Mouse (Mus musculus): ENCODE data around the gene Qrich2. TPM values are rescaled to one million over a fixed set of nuclear protein-coding genes. Genes with fewer than 3 reads are reported as not detected.

The Qrich2 gene
- total and polyA plus RNA-seq, 3 experiments = 0.29 to 0.38 (median 0.32) TPM

DNA sequence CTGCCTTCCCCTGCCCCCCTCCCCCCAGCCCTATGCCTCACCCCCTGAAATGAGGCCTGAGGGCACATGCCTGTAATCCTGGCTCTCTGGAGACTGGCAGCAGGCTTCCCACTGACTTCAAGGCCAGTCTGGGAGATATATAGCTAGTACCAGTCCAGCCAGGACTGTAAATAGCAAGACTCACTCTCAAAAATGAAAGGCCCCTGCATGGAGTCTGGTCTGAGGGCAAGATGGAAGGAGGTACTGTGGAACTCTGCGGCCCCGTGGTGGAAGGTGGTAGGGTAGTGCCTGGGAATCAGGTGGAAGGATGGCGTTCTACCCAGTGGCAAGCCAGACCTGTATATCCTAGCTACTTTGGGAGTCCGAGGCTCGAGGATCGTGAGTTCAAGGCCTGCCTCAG is 22.1 kb downstream of the Qrich2 start:
- DNase-seq (ENCODE audit: extremely low read depth) = no peak
- peaks cover 1% of the 10 kb centered on the region for H3K9me3 ChIP-seq (replicated peaks; ENCODE audit: low read length)
- no peaks in the 10 kb centered on the region for H3K79me2 ChIP-seq (replicated peaks; ENCODE audit: control insufficient read depth, extremely low read depth, insufficient read depth, poor library complexity, severe bottlenecking)
- no peaks in the 10 kb centered on the region for H3K27me3 ChIP-seq (replicated peaks)
- H3K4me3 ChIP-seq (replicated peaks in 1 of 3; ENCODE audit: low read depth in 2 of 3, low read length in 2 of 3, poor library complexity in 1 of 3) = no peak overlapping the region
- H3K27ac ChIP-seq (ENCODE audit: insufficient read depth, low read depth) = no peak overlapping the region
- H3K4me1 ChIP-seq (ENCODE audit: control insufficient read depth in 1 of 2, insufficient read depth in 2 of 2) = peaks cover 67 to 73% of the 10 kb centered on the region in 2 experiments
- in situ Hi-C loops (cut with MboI; ENCODE audit: low pct_ligation_motif_present, low pct_unique_long_range_greater_than_20kb, low sequenced_read_pairs) (loop anchor here (5.0 kb wide), 1 partner anchor 42 kb away; no protein-coding TSS in a partner anchor), dilution Hi-C loops (cut with MboI; ENCODE audit: extremely low pct_ligation_motif_present, extremely low pct_unique_long_range_greater_than_20kb, low sequenced_read_pairs) (no loop called here)
- no peak overlapping the region for H3K4me2 ChIP-seq (ENCODE audit: insufficient read depth, low read depth, poor library complexity, severe bottlenecking)
- no peak for TF ChIP-seq UBTF (IDR thresholded peaks at IDR 0.05; ENCODE audit: low read depth, low read length)
- peaks cover 6 to 25% of the 10 kb centered on the region in 2 experiments for H3K36me3 ChIP-seq (replicated peaks in 1 of 2; ENCODE audit: control insufficient read depth in 1 of 2, insufficient read depth in 1 of 2, low read length in 1 of 2)
- H3K9ac ChIP-seq (ENCODE audit: insufficient read depth, low read depth) = no peak overlapping the region

- H3K27ac ChIP-seq (ENCODE audit: insufficient read depth, low read depth) = 0 out of 2 replicates have a peak overlapping the region, but pooled peaks have one; percentile 6
- H3K27me3 ChIP-seq (replicated peaks) = no peaks in the 10 kb centered on the region
- peaks cover 68 to 75% of the 10 kb centered on the region in 2 experiments for H3K4me1 ChIP-seq (ENCODE audit: control insufficient read depth in 1 of 2, insufficient read depth in 2 of 2)
- no peaks in the 10 kb centered on the region for H3K79me2 ChIP-seq (replicated peaks; ENCODE audit: control insufficient read depth, extremely low read depth, insufficient read depth, poor library complexity, severe bottlenecking)
- H3K9ac ChIP-seq (ENCODE audit: insufficient read depth, low read depth) = no peak overlapping the region
- H3K4me2 ChIP-seq (ENCODE audit: insufficient read depth, low read depth, poor library complexity, severe bottlenecking) = no peak overlapping the region
- no peaks in the 10 kb centered on the region for H3K9me3 ChIP-seq (replicated peaks; ENCODE audit: low read length)
- H3K4me3 ChIP-seq (replicated peaks in 1 of 3; ENCODE audit: low read depth in 2 of 3, low read length in 2 of 3, poor library complexity in 1 of 3) = no peak overlapping the region
- in situ Hi-C loops (cut with MboI; ENCODE audit: low pct_ligation_motif_present, low pct_unique_long_range_greater_than_20kb, low sequenced_read_pairs) (loop anchor here (5.0 kb wide), 1 partner anchor 41 kb away; no protein-coding TSS in a partner anchor), dilution Hi-C loops (cut with MboI; ENCODE audit: extremely low pct_ligation_motif_present, extremely low pct_unique_long_range_greater_than_20kb, low sequenced_read_pairs) (no loop called here)
- TF ChIP-seq ZNF384 (IDR thresholded peaks at IDR 0.05; ENCODE audit: low read depth, low read length) = no peak
- no peak for TF ChIP-seq MAFK (IDR thresholded peaks at IDR 0.05; ENCODE audit: insufficient replicate concordance, low read length)
- no peak for TF ChIP-seq ZC3H11A (IDR thresholded peaks at IDR 0.05; ENCODE audit: low read depth, low read length)
- no peak for TF ChIP-seq NRF1 (IDR thresholded peaks at IDR 0.05; ENCODE audit: low read depth, low read length)
- TF ChIP-seq POLR2AphosphoS2 (IDR thresholded peaks at IDR 0.05; ENCODE audit: low read depth, low read length) = no peak
- no peak for DNase-seq (ENCODE audit: extremely low read depth)
- peaks cover 6 to 27% of the 10 kb centered on the region in 2 experiments for H3K36me3 ChIP-seq (replicated peaks in 1 of 2; ENCODE audit: control insufficient read depth in 1 of 2, insufficient read depth in 1 of 2, low read length in 1 of 2)
Observed at GRCm38 (mm10) chr11:116443311-116443710, 22.7 kb downstream of the Qrich2 start.

- TF ChIP-seq USF2 (conservative IDR thresholded peaks at IDR 0.05; ENCODE audit: low read depth, low read length) = no peak
- no peak for TF ChIP-seq BHLHE40 (IDR thresholded peaks at IDR 0.05; ENCODE audit: low read depth, low read length)
- Histone ChIP-seq H3K4me2 (ENCODE audit: insufficient read depth, low read depth, poor library complexity, severe bottlenecking) (no peak overlapping the region), H3K79me2 (replicated peaks; ENCODE audit: control insufficient read depth, extremely low read depth, insufficient read depth, poor library complexity, severe bottlenecking) (0 out of 2 replicates have a peak, but pooled peaks cover under 1% of the 10 kb centered on the region)
Observed at GRCm38 (mm10) chr11:116442867-116443177, 23.2 kb downstream of the Qrich2 start.

More at GRCm38 (mm10) chr11:116442867-116443177, 23.2 kb downstream of the Qrich2 start:
- no peaks in the 10 kb centered on the region for H3K9me3 ChIP-seq (replicated peaks; ENCODE audit: low read length)
- H3K4me3 ChIP-seq (replicated peaks in 1 of 3; ENCODE audit: low read depth in 2 of 3, low read length in 2 of 3, poor library complexity in 1 of 3) = no peak overlapping the region
- H3K27ac ChIP-seq (ENCODE audit: insufficient read depth, low read depth) = peak overlapping the region; percentile 12; the same call in 1 of the 2 replicates
- dilution Hi-C loops (cut with MboI; ENCODE audit: extremely low pct_ligation_motif_present, extremely low pct_unique_long_range_greater_than_20kb, low sequenced_read_pairs) = no loop called here
- peaks cover 64 to 76% of the 10 kb centered on the region in 2 experiments for H3K4me1 ChIP-seq (ENCODE audit: control insufficient read depth in 1 of 2, insufficient read depth in 2 of 2)
- peaks cover 7 to 27% of the 10 kb centered on the region in 2 experiments for H3K36me3 ChIP-seq (replicated peaks in 1 of 2; ENCODE audit: control insufficient read depth in 1 of 2, insufficient read depth in 1 of 2, low read length in 1 of 2)
- H3K27me3 ChIP-seq (replicated peaks) = no peaks in the 10 kb centered on the region
- H3K9ac ChIP-seq (ENCODE audit: insufficient read depth, low read depth) = no peak overlapping the region
- DNase-seq (ENCODE audit: extremely low read depth) = no peak
- in situ Hi-C loops (cut with MboI; ENCODE audit: low pct_ligation_motif_present, low pct_unique_long_range_greater_than_20kb, low sequenced_read_pairs) = loop anchor here (5.0 kb wide), 1 partner anchor 41 kb away; no protein-coding TSS in a partner anchor

All from CH12.LX (cell line).